Mouse (Mus musculus) forebrain, embryonic 14.5 days (tissue): ENCODE results near the gene Epha10. TPM values are rescaled to one million over a fixed set of nuclear protein-coding genes. Genes with fewer than 3 reads are reported as not detected.

ENCODE experiments used
- ATAC-seq: fragments of 200-750 bp; cut with Nextera tagmentation; 2 replicates; pipeline ENCODE4 v1.8.0; 2017; ENCODE audit warnings: mild to moderate bottlenecking, moderate library complexity
- DNase-seq: peaks from one replicate; pipeline ENCODE4 v3.0.0-alpha.2; 2015; ENCODE audit warnings: low spot score
- H3K27ac ChIP-seq: fragments of 300-500 bp; sonication (generic); 2 replicates; pipeline ENCODE4 v1.5.1; 2014; ENCODE audit warnings: low read depth, mild to moderate bottlenecking, control low read depth, low read length, moderate library complexity
- H3K27me3 ChIP-seq: fragments of 300-500 bp; sonication (generic); replicated peaks from 2 replicates; pipeline ENCODE4 v1.6.1; 2014; ENCODE audit warnings: low read length, control low read depth, mixed read lengths; ENCODE audit not compliant: control insufficient read depth, insufficient read depth
- H3K36me3 ChIP-seq: fragments of 300-500 bp; sonication (generic); 2 replicates; pipeline ENCODE4 v1.6.1; 2014; ENCODE audit warnings: low read length, control low read depth; ENCODE audit not compliant: control insufficient read depth, insufficient read depth
- H3K4me1 ChIP-seq: fragments of 300-500 bp; sonication (generic); 2 replicates; pipeline ENCODE4 v1.6.1; 2014; ENCODE audit warnings: antibody characterized with exemption, low read length, control low read depth; ENCODE audit not compliant: control insufficient read depth, insufficient read depth
- H3K4me2 ChIP-seq: fragments of 300-500 bp; sonication (generic); 2 replicates; pipeline ENCODE4 v1.6.1; 2014; ENCODE audit warnings: mild to moderate bottlenecking, control low read depth, low read length
- H3K4me3 ChIP-seq: fragments of 300-500 bp; sonication (generic); 2 replicates; pipeline ENCODE4 v1.5.1; 2014; ENCODE audit warnings: low read depth, low read length, control low read depth
- H3K9ac ChIP-seq: fragments of 300-500 bp; sonication (generic); 2 replicates; pipeline ENCODE4 v1.6.1; 2014; ENCODE audit warnings: mild to moderate bottlenecking, low read length, control low read depth, moderate library complexity
- H3K9me3 ChIP-seq: fragments of 300-500 bp; sonication (generic); replicated peaks from 2 replicates; pipeline ENCODE4 v1.6.1; 2016; ENCODE audit warnings: low read length, control low read depth, mixed read lengths; ENCODE audit not compliant: control insufficient read depth
- WGBS: fragments of 180-500 bp; shearing (Covaris S2); extraction: QIAGEN DNeasy Blood & Tissue Kit; methylation state at CpG from one replicate; pipeline ENCODE4 v1.1.7; 2014; 5-methylcytosine and 5-hydroxymethylcytosine counted together
- polyA plus RNA-seq: library from polyadenylated mRNA; unstranded; fragments of >200 nt; fragmentation: Nextera tagmentation; extraction: Ambion mirVana; gene quantifications from 2 replicates; pipeline ENCODE4 v1.2.1, GENCODE M21; 2014

The Epha10 gene
- polyA plus RNA-seq, 1 experiment from 2014 or later, result 0.27 TPM

GRCm38 (mm10) chr4:124888702-124889101, 8.0 kb downstream of the Epha10 start:
- no peak overlapping the region for H3K4me2 ChIP-seq
- no peaks in the 10 kb centered on the region for H3K4me1 ChIP-seq
- DNase-seq, result no peak
- WGBS, result 62% methylated on average over 7 of the region's 7 CpGs
- no peak overlapping the region for H3K4me3 ChIP-seq
- H3K9ac ChIP-seq, result no peak overlapping the region
- no peak overlapping the region for H3K27ac ChIP-seq
- peaks cover 23% of the 10 kb centered on the region for H3K27me3 ChIP-seq
- no peaks in the 10 kb centered on the region for H3K9me3 ChIP-seq
- ATAC-seq, result no peak
- H3K36me3 ChIP-seq, result no peaks in the 10 kb centered on the region

DNA sequence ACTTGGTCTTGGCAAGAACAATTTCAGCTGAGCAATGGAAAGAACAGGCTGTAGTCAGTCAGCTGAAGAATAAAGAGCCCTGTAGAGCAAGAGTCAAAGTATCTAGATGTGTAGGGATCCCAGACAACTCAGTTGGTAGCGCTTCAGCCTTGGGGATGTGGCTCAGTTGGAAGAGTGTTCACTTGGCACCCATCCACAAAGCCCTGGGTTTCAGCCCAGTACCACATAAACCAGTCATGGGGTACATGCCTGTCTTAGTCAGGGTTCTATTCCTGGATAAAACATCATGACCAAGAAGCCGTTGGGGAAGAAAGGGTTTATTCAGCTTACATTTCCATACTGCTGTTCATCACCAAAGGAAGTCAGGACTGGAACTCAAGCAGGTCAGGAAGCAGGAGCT, 9.2 kb downstream of the Epha10 start:
- Histone ChIP-seq H3K4me1 (0 out of 2 replicates have a peak, but pooled peaks cover 1% of the 10 kb centered on the region), H3K27ac (no peak overlapping the region), H3K9me3 (no peaks in the 10 kb centered on the region), H3K9ac (no peak overlapping the region), H3K27me3 (peaks cover 30% of the 10 kb centered on the region), H3K36me3 (no peaks in the 10 kb centered on the region), H3K4me2 (no peak overlapping the region), H3K4me3 (no peak overlapping the region)
- 93% methylated on average over 2 of the region's 2 CpGs for WGBS
- DNase-seq, result no peak
- no peak for ATAC-seq

DNA sequence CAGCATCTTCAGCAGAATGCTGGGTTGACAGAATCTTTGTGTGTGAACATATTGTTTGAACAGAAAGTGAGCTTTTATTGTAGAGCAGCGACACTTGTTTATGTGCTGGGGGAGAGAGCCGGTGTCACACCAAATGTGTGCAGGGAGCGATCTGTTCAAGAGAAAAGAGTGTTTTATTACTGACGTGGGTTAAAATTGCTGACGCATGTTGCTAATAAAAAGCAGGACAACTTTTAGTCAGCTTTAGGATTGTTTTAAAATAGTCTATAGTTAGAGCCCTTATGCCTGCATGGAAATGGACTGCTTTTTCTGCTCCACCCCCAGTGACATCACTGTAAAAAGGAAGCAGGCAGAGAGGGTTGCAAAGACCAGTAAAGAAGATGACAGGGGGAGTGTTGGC, 10.1 kb downstream of the Epha10 start:
- Histone ChIP-seq H3K27ac (no peak overlapping the region), H3K9me3 (no peaks in the 10 kb centered on the region), H3K27me3 (peaks cover 39% of the 10 kb centered on the region), H3K4me3 (no peak overlapping the region), H3K4me2 (no peak overlapping the region), H3K4me1 (0 out of 2 replicates have a peak, but pooled peaks cover 2% of the 10 kb centered on the region), H3K36me3 (no peaks in the 10 kb centered on the region), H3K9ac (no peak overlapping the region)
- WGBS, result 81% methylated on average over 5 of the region's 5 CpGs
- DNase-seq (no peak), ATAC-seq (no peak)

- Histone ChIP-seq H3K9ac (no peak overlapping the region), H3K36me3 (no peaks in the 10 kb centered on the region), H3K4me3 (no peak overlapping the region), H3K27ac (no peak overlapping the region), H3K27me3 (peaks cover 47% of the 10 kb centered on the region), H3K9me3 (no peaks in the 10 kb centered on the region), H3K4me1 (peaks cover 8% of the 10 kb centered on the region; the same call in 1 of the 2 replicates), H3K4me2 (no peak overlapping the region)
- DNase-seq (no peak), ATAC-seq (no peak)
- 31% methylated on average over 6 of the region's 6 CpGs for WGBS
Measured at GRCm38 (mm10) chr4:124893769-124894168, 13.1 kb downstream of the Epha10 start.

- no peaks in the 10 kb centered on the region for H3K36me3 ChIP-seq
- H3K27ac ChIP-seq, result no peak overlapping the region
- DNase-seq (peak; percentile 54), ATAC-seq (peak; percentile 75)
- peak overlapping the region; percentile 77 for H3K4me2 ChIP-seq
- H3K9ac ChIP-seq, result peak overlapping the region; percentile 61
- peaks cover 13% of the 10 kb centered on the region; the same call in 1 of the 2 replicates for H3K4me1 ChIP-seq
- 1% methylated on average over 83 of the region's 83 CpGs for WGBS
- H3K4me3 ChIP-seq, result peak overlapping the region; percentile 43
- no peaks in the 10 kb centered on the region for H3K9me3 ChIP-seq
- peaks cover 47% of the 10 kb centered on the region for H3K27me3 ChIP-seq
Measured at GRCm38 (mm10) chr4:124894508-124895428, 14.1 kb downstream of the Epha10 start.

- H3K9me3 ChIP-seq, result no peaks in the 10 kb centered on the region
- no peak overlapping the region for H3K4me2 ChIP-seq
- H3K27me3 ChIP-seq, result peaks cover 32% of the 10 kb centered on the region
- H3K4me3 ChIP-seq, result no peak overlapping the region
- DNase-seq, result no peak
- no peak overlapping the region for H3K9ac ChIP-seq
- H3K4me1 ChIP-seq, result peaks cover 13% of the 10 kb centered on the region; the same call in 1 of the 2 replicates
- ATAC-seq, result no peak
- WGBS, result 9% methylated on average over 10 of the region's 10 CpGs
- H3K27ac ChIP-seq, result no peak overlapping the region
- no peaks in the 10 kb centered on the region for H3K36me3 ChIP-seq
Measured at GRCm38 (mm10) chr4:124898428-124898827, 17.7 kb downstream of the Epha10 start.

GRCm38 (mm10) chr4:124899906-124900305, 19.2 kb downstream of the Epha10 start:
- ATAC-seq (no peak), DNase-seq (no peak)
- Histone ChIP-seq H3K36me3 (no peaks in the 10 kb centered on the region), H3K4me1 (peaks cover 12% of the 10 kb centered on the region; the same call in 1 of the 2 replicates), H3K27ac (no peak overlapping the region), H3K9ac (no peak overlapping the region), H3K27me3 (peaks cover 17% of the 10 kb centered on the region), H3K4me3 (no peak overlapping the region), H3K4me2 (no peak overlapping the region), H3K9me3 (no peaks in the 10 kb centered on the region)
- WGBS, result 62% methylated on average over 5 of the region's 5 CpGs

- Histone ChIP-seq H3K9me3 (no peaks in the 10 kb centered on the region), H3K27me3 (no peaks in the 10 kb centered on the region), H3K4me3 (no peak overlapping the region), H3K9ac (no peak overlapping the region), H3K4me2 (no peak overlapping the region), H3K36me3 (no peaks in the 10 kb centered on the region), H3K27ac (no peak overlapping the region), H3K4me1 (peaks cover 9% of the 10 kb centered on the region; the same call in 1 of the 2 replicates)
- WGBS, result 84% methylated on average over 4 of the region's 4 CpGs
- ATAC-seq (no peak; the same call in 1 of the 2 replicates), DNase-seq (no peak)
Measured at GRCm38 (mm10) chr4:124905417-124905816, 24.7 kb downstream of the Epha10 start.
